Mouse (Mus musculus) forebrain, postnatal 0 days (tissue): ENCODE measurements at regions not wholly inside any gene's neighbourhood (a gene's known extent, or its start where the extent isn't known, plus 50 kb on each side); places are given as distances from the start of the nearest gene placed in this dataset.

ENCODE experiments used
- ATAC-seq: fragments of 200-750 bp; cut with Nextera tagmentation; 2 replicates; pipeline ENCODE4 v1.8.0; 2017; ENCODE audit warnings: mild to moderate bottlenecking, moderate library complexity
- DNase-seq: peaks from one replicate; pipeline ENCODE4 v3.0.0-alpha.2; 2015
- H3K27ac ChIP-seq: fragments of 300-500 bp; sonication (generic); 2 replicates; pipeline ENCODE4 v1.5.1; 2014; ENCODE audit warnings: low read depth, mild to moderate bottlenecking, antibody characterized with exemption, low read length, moderate library complexity, mixed read lengths
- H3K27me3 ChIP-seq: fragments of 300-500 bp; sonication (generic); 2 replicates; pipeline ENCODE4 v1.6.1; 2014; ENCODE audit warnings: mild to moderate bottlenecking, low read length, mixed read lengths; ENCODE audit not compliant: insufficient read depth
- H3K36me3 ChIP-seq: fragments of 300-500 bp; sonication (generic); 2 replicates; pipeline ENCODE4 v1.6.1; 2014; ENCODE audit warnings: mild to moderate bottlenecking, moderate library complexity; ENCODE audit not compliant: insufficient read depth
- H3K4me1 ChIP-seq: fragments of 300-500 bp; sonication (generic); 2 replicates; pipeline ENCODE4 v1.6.1; 2014; ENCODE audit warnings: antibody characterized with exemption; ENCODE audit not compliant: insufficient read depth
- H3K4me2 ChIP-seq: fragments of 300-500 bp; sonication (generic); 2 replicates; pipeline ENCODE4 v1.6.1; 2014; ENCODE audit warnings: low read depth, mild to moderate bottlenecking, moderate library complexity
- H3K4me3 ChIP-seq: fragments of 300-500 bp; sonication (generic); 2 replicates; pipeline ENCODE4 v1.5.1; 2014; ENCODE audit warnings: low read depth, low read length, mixed read lengths
- H3K9ac ChIP-seq: fragments of 300-500 bp; sonication (generic); 2 replicates; pipeline ENCODE4 v1.6.1; 2014; ENCODE audit warnings: mild to moderate bottlenecking
- H3K9me3 ChIP-seq: fragments of 300-500 bp; sonication (generic); 2 replicates; pipeline ENCODE4 v1.6.1; 2016; ENCODE audit warnings: low read length
- CTCF ChIP-seq: sonication (generic); IDR thresholded peaks from 2 replicates; pipeline ENCODE4 v1.5.1; 2016; ENCODE audit warnings: antibody characterized with exemption, control low read depth, low read depth
- WGBS: fragments of 180-500 bp; shearing (Covaris S2); extraction: QIAGEN DNeasy Blood & Tissue Kit; methylation state at CpG from one replicate; pipeline ENCODE4 v1.1.7; 2014; 5-methylcytosine and 5-hydroxymethylcytosine counted together

GRCm38 (mm10) chrX:164878336-164878735 lies 101.8 kb downstream of the Mospd2 start:
- 52% methylated on average over 3 of the region's 3 CpGs for WGBS
- no peaks in the 10 kb centered on the region for H3K9me3 ChIP-seq

GRCm38 (mm10) chrX:164840393-164840792 lies 139.8 kb downstream of the Mospd2 start:
- TF ChIP-seq CTCF: no peak
- Histone ChIP-seq H3K4me1 (no peaks in the 10 kb centered on the region), H3K27ac (no peak overlapping the region), H3K36me3 (no peaks in the 10 kb centered on the region), H3K27me3 (no peaks in the 10 kb centered on the region), H3K9me3 (no peaks in the 10 kb centered on the region), H3K4me2 (no peak overlapping the region), H3K4me3 (no peak overlapping the region), H3K9ac (no peak overlapping the region)
- ATAC-seq (no peak), DNase-seq (no peak)
- WGBS: 84% methylated on average over 6 of the region's 6 CpGs

More at GRCm38 (mm10) chrX:164878336-164878735, 101.8 kb downstream of the Mospd2 start:
- no peak overlapping the region for H3K4me3 ChIP-seq
- TF ChIP-seq CTCF: no peak
- no peaks in the 10 kb centered on the region for H3K4me1 ChIP-seq
- DNase-seq (peak; percentile 3), ATAC-seq (peak; percentile 54)
- no peaks in the 10 kb centered on the region for H3K36me3 ChIP-seq
- H3K9ac ChIP-seq: no peak overlapping the region
- no peaks in the 10 kb centered on the region for H3K27me3 ChIP-seq
- H3K4me2 ChIP-seq: no peak overlapping the region
- H3K27ac ChIP-seq: no peak overlapping the region

- no peak for TF ChIP-seq CTCF
- Histone ChIP-seq H3K4me2 (no peak overlapping the region), H3K27me3 (no peaks in the 10 kb centered on the region), H3K36me3 (no peaks in the 10 kb centered on the region), H3K27ac (no peak overlapping the region), H3K9ac (no peak overlapping the region), H3K9me3 (no peaks in the 10 kb centered on the region), H3K4me1 (no peaks in the 10 kb centered on the region), H3K4me3 (no peak overlapping the region)
- ATAC-seq (no peak), DNase-seq (peak; percentile 3)
Observed at GRCm38 (mm10) chrX:164820906-164821305, 159.3 kb downstream of the Mospd2 start.

- 56% methylated on average over 3 of the region's 3 CpGs for WGBS
- DNase-seq (no peak), ATAC-seq (no peak)
- Histone ChIP-seq H3K36me3 (no peaks in the 10 kb centered on the region), H3K4me3 (no peak overlapping the region), H3K9ac (no peak overlapping the region), H3K9me3 (no peaks in the 10 kb centered on the region), H3K27ac (no peak overlapping the region), H3K4me1 (no peaks in the 10 kb centered on the region), H3K27me3 (no peaks in the 10 kb centered on the region), H3K4me2 (no peak overlapping the region)
- no peak for TF ChIP-seq CTCF
Observed at GRCm38 (mm10) chrX:164787293-164787692, 192.9 kb downstream of the Mospd2 start.

DNA sequence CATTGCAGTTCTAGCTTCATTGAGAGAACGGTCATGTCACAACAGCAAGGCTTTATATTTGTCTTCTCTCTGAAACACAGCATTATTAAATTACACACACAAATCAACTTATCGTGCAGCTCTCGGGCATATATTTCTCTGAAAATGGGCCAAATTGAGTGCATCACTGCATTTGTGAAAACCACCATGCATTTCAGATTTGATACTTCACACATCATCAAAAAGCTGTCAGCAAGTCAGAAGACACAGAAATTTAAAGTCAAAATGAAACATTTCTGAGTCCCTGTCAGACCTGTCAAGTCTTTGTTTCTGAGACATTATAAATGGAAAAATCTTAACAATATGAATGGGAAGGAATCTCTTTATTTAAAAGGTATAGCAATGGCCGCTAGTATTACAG lies 215.3 kb downstream of the Mospd2 start:
- 64% methylated on average over 4 of the region's 4 CpGs for WGBS
- Histone ChIP-seq H3K27me3 (no peaks in the 10 kb centered on the region), H3K4me1 (no peaks in the 10 kb centered on the region), H3K4me3 (no peak overlapping the region), H3K27ac (no peak overlapping the region), H3K36me3 (no peaks in the 10 kb centered on the region), H3K4me2 (no peak overlapping the region), H3K9ac (no peak overlapping the region), H3K9me3 (no peaks in the 10 kb centered on the region)
- DNase-seq (peak; percentile 10), ATAC-seq (peak; percentile 48; the same call in 1 of the 2 replicates)
- TF ChIP-seq CTCF: no peak

DNA sequence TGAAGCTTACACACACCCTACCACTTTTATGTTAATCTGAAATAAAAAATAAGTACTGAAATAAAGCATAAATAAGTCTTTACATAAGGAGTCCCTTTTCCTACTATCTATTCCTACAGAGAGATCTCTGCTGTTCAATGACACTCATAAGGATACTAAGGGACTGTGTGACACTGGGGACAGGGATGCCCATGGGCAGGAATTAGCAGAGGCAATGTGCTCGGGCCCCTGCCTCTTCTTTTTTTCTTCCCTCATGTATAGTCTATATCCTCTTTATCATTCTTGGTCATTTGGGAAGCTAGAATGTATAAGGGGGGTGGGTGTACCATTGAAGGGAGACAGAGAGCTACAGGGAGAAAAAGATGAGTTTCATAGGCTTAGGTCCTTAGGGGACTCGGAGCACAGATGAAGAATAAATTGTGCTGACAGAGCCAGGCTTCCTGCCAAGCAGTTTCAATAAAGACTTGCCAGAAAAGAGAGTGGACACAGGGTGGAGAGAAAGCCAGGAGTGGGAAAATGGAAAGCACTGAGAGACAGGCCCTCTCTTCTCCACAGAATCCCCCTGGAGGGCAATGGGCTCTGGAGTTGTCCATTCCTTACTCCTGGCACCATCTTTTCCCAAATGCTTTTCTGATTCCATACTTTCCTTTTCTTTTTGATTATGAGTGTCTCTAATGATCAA lies 216.3 kb downstream of the Mospd2 start:
- ATAC-seq (peak; percentile 93), DNase-seq (peak; percentile 69)
- Histone ChIP-seq H3K4me1 (no peaks in the 10 kb centered on the region), H3K4me2 (no peak overlapping the region), H3K9me3 (no peaks in the 10 kb centered on the region), H3K9ac (no peak overlapping the region), H3K27ac (no peak overlapping the region), H3K27me3 (no peaks in the 10 kb centered on the region), H3K4me3 (no peak overlapping the region), H3K36me3 (no peaks in the 10 kb centered on the region)
- 36% methylated on average over 2 of the region's 2 CpGs for WGBS
- no peak for TF ChIP-seq CTCF

DNA sequence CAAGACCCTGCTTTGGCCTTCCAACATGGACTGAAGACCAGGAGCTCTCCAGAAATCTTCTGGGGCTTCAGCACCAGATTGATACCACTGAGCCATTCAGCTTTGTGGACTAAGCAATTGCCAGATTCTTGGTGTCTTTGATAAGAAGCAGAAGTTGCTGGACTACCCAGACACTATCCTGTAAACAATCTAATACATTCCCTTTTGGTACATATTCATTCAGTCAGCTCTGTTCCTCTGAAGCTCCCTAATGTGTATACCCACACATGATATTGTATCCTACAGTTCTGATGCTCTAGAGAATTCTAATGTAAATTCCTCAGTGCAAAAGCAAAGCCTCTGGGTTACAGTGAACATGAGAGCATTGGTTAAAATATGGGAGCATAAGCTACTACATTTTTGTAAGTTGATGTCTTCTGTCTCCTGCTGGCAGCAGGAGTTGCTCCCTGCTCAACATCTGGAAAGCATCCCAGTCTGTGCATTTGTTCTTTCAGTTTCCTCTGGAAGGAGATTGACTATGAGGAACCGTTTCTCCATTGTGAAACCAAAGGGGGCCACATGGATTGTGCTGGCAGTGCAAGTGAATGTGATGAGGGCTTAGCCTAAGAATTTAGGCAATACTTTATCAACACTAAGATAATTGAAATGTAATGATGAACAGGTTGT lies 234.5 kb downstream of the Mospd2 start:
- H3K9me3 ChIP-seq: no peaks in the 10 kb centered on the region
- H3K4me1 ChIP-seq: no peaks in the 10 kb centered on the region
- WGBS: 54% methylated on average over 1 of the region's 1 CpGs
- H3K4me3 ChIP-seq: no peak overlapping the region
- H3K27me3 ChIP-seq: no peaks in the 10 kb centered on the region
- no peak for TF ChIP-seq CTCF
- no peak overlapping the region for H3K27ac ChIP-seq
- no peak for DNase-seq
- no peak overlapping the region for H3K9ac ChIP-seq
- no peak for ATAC-seq
- H3K36me3 ChIP-seq: no peaks in the 10 kb centered on the region
- no peak overlapping the region for H3K4me2 ChIP-seq
